Mouse (Mus musculus): ENCODE data around the gene Retsat. TPM values are rescaled to one million over a fixed set of nuclear protein-coding genes. Genes with fewer than 3 reads are reported as not detected.

Retsat gene
- total and polyA plus RNA-seq, 2 experiments from 2014 or later: 10.0 to 12.6 TPM

GRCm38 (mm10) chr6:72620920-72621319 is 22.6 kb downstream of the Retsat start:
- Histone ChIP-seq H3K36me3 (ENCODE audit: insufficient read depth, low read length) (no peaks in the 10 kb centered on the region), H3K9me3 (ENCODE audit: low read length) (no peaks in the 10 kb centered on the region), H3K9ac (replicated peaks; ENCODE audit: low read length) (no peak overlapping the region), H3K27ac (no peak overlapping the region), H3K27me3 (ENCODE audit: insufficient read depth, low read length) (no peaks in the 10 kb centered on the region), H3K4me3 (ENCODE audit: low read length) (no peak overlapping the region), H3K4me2 (ENCODE audit: low read depth, low read length) (no peak overlapping the region), H3K4me1 (ENCODE audit: insufficient read depth, low read length) (peaks cover 4% of the 10 kb centered on the region; the same call in 1 of the 2 replicates)
- no peak for TF ChIP-seq CTCF (IDR thresholded peaks at IDR 0.05; ENCODE audit: low read depth)
- 86% methylated on average over 5 of the region's 5 CpGs for WGBS
- ATAC-seq (no peak), DNase-seq (ENCODE audit: low spot score) (no peak)

DNA sequence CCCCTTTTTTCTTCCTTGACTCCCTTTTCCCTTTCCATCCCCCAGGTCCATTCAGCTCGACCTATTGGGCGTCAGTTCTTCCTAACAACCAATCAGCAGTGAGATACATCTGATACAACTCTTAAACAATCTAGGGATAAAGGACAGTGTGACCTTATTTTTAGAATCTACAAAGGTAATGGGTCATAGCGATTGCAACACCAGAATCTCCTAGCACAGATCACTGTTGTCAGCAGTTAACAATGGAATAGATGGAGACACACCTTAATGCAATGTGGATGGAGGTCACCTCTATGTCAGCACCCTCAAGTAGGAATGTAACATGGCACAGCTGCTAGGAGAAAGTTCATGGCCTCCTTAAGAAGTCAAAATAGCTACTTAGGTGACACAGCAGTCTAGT is 24.6 kb downstream of the Retsat start:
- Histone ChIP-seq H3K36me3 (ENCODE audit: insufficient read depth, low read length) (no peaks in the 10 kb centered on the region), H3K27me3 (ENCODE audit: insufficient read depth, low read length) (no peaks in the 10 kb centered on the region), H3K9ac (replicated peaks; ENCODE audit: low read length) (no peak overlapping the region), H3K4me1 (ENCODE audit: insufficient read depth, low read length) (no peaks in the 10 kb centered on the region), H3K4me3 (ENCODE audit: low read length) (no peak overlapping the region), H3K27ac (no peak overlapping the region), H3K9me3 (ENCODE audit: low read length) (no peaks in the 10 kb centered on the region), H3K4me2 (ENCODE audit: low read depth, low read length) (no peak overlapping the region)
- TF ChIP-seq CTCF (IDR thresholded peaks at IDR 0.05; ENCODE audit: low read depth): no peak
- DNase-seq (ENCODE audit: low spot score) (no peak), ATAC-seq (no peak)
- 41% methylated on average over 3 of the region's 3 CpGs for WGBS

DNA sequence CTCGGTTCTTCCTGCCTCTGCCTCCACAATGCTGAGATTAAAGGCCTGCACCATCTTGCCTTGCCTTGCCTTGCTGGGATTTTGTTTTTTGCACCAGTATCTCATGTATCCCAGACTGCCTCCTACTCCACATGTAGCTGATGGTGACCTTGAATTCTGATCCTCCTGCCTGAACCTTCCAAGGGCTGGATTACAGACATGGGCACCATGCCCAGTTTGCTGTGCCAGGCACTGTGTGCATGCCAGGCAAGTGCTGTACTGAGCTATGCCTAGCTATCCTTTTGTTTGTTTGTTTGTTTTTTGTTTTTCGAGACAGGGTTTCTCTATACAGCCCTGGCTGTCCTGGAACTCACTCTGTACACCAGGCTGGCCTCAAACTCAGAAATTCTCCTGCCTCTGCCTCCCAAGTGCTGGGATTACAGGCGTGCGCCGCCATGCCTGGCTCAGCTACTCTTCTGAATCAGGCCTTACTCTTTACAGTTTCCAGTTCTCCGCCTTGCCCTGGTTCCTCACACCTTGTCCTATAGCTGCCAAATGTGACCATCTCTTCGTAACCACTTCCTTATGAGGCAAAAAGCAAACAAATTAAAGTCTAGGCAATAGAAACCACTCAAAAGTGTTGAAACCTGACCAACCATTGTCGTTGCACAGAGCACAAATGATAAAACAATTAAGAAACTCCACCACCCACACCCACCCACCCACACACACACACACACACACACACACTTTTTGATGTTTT is 25.6 kb downstream of the Retsat start:
- no peak for TF ChIP-seq CTCF (IDR thresholded peaks at IDR 0.05; ENCODE audit: low read depth)
- ATAC-seq: no peak
- 89% methylated on average over 8 of the region's 8 CpGs for WGBS

DNA sequence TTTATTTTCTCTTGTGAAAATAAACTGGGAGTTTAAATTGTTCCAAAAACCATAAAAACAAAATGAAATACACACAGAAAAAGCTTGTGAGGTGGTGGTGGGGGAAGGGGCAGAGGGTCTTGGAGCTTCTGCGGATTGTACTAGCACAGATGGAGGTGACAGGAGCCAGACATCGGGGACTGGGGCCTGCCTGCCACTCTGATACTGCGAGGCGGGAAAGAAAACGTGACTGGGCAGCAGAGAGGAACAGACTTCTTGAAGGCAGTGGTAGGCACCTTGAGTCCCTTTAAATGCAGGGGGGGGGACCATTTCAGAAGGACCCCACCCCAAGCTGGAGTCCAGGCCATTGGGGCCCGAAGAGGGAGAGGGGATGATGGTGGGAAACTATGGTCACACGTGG is 28.1 kb downstream of the Retsat start:
- no peak overlapping the region for H3K9ac ChIP-seq (replicated peaks; ENCODE audit: low read length)
- 72% methylated on average over 7 of the region's 7 CpGs for WGBS
- no peak overlapping the region for H3K4me2 ChIP-seq (ENCODE audit: low read depth, low read length)
- H3K36me3 ChIP-seq (ENCODE audit: insufficient read depth, low read length): no peaks in the 10 kb centered on the region
- DNase-seq (ENCODE audit: low spot score) (no peak), ATAC-seq (no peak)
- H3K27me3 ChIP-seq (ENCODE audit: insufficient read depth, low read length): no peaks in the 10 kb centered on the region
- no peak for TF ChIP-seq CTCF (IDR thresholded peaks at IDR 0.05; ENCODE audit: low read depth)
- H3K9me3 ChIP-seq (ENCODE audit: low read length): no peaks in the 10 kb centered on the region
- H3K27ac ChIP-seq: no peak overlapping the region
- no peak overlapping the region for H3K4me3 ChIP-seq (ENCODE audit: low read length)
- no peaks in the 10 kb centered on the region for H3K4me1 ChIP-seq (ENCODE audit: insufficient read depth, low read length)

More for the DNA sequence above, 25.6 kb downstream of the Retsat start:
- Histone ChIP-seq H3K4me2 (ENCODE audit: low read depth, low read length) (no peak overlapping the region), H3K27ac (no peak overlapping the region), H3K27me3 (ENCODE audit: insufficient read depth, low read length) (no peaks in the 10 kb centered on the region), H3K4me1 (ENCODE audit: insufficient read depth, low read length) (no peaks in the 10 kb centered on the region), H3K4me3 (ENCODE audit: low read length) (no peak overlapping the region), H3K9me3 (ENCODE audit: low read length) (no peaks in the 10 kb centered on the region), H3K36me3 (ENCODE audit: insufficient read depth, low read length) (no peaks in the 10 kb centered on the region), H3K9ac (replicated peaks; ENCODE audit: low read length) (no peak overlapping the region)
- DNase-seq (ENCODE audit: low spot score): no peak

DNA sequence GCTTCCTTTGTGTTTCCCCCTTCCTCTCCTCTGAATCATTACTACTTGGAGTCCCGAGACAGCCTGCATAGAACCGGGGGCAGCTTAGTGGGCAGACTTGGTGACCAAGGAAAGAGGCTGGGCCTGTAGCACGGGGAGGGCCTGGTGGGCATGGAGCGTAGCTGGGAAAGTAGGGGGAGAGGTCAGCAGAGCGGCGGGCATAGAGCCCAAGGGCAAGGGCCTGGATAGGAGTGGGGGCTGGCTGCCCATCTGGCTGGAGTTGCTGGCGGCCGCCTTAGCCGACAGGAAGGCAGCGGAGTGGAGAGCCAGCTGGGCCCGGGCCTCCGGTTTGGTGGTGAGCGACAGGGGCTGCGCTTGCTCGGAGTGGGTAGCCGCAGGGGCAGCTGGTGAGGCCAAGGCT is 29.0 kb downstream of the Retsat start:
- no peak for TF ChIP-seq CTCF (IDR thresholded peaks at IDR 0.05; ENCODE audit: low read depth)
- no peaks in the 10 kb centered on the region for H3K9me3 ChIP-seq (ENCODE audit: low read length)
- no peak overlapping the region for H3K9ac ChIP-seq (replicated peaks; ENCODE audit: low read length)
- H3K27me3 ChIP-seq (ENCODE audit: insufficient read depth, low read length): no peaks in the 10 kb centered on the region
- no peaks in the 10 kb centered on the region for H3K4me1 ChIP-seq (ENCODE audit: insufficient read depth, low read length)
- H3K4me3 ChIP-seq (ENCODE audit: low read length): no peak overlapping the region
- DNase-seq (ENCODE audit: low spot score) (peak; percentile 40), ATAC-seq (peak; percentile 69)
- no peak overlapping the region for H3K4me2 ChIP-seq (ENCODE audit: low read depth, low read length)
- H3K27ac ChIP-seq: peak overlapping the region; percentile 26; the same call in 1 of the 2 replicates
- H3K36me3 ChIP-seq (ENCODE audit: insufficient read depth, low read length): no peaks in the 10 kb centered on the region
- WGBS: 61% methylated on average over 16 of the region's 16 CpGs

DNA sequence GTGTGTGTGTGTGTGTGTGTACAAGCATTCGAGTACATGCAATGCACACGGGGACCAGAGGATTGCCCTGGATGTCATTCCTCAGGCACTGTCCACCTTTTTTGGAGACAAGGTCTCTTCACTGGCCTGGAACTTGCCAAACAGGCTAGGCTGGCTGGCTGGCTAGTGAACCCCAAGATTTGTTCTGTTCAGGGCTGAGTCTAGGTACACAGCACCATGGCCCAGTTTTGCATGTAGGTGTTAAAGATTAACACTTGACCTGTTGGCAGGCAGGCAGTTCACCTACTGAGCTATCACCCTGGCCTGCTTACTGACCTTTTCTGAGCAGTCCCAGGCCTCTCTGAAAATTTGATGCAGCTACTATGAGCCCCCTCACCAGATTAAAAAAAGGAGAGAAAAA is 32.1 kb downstream of the Retsat start:
- 92% methylated on average over 2 of the region's 2 CpGs for WGBS
- no peak for ATAC-seq
- DNase-seq (ENCODE audit: low spot score): no peak
- Histone ChIP-seq H3K9ac (replicated peaks; ENCODE audit: low read length) (no peak overlapping the region), H3K4me1 (ENCODE audit: insufficient read depth, low read length) (no peaks in the 10 kb centered on the region), H3K27ac (no peak overlapping the region), H3K4me2 (ENCODE audit: low read depth, low read length) (no peak overlapping the region), H3K27me3 (ENCODE audit: insufficient read depth, low read length) (no peaks in the 10 kb centered on the region), H3K4me3 (ENCODE audit: low read length) (no peak overlapping the region), H3K36me3 (ENCODE audit: insufficient read depth, low read length) (no peaks in the 10 kb centered on the region), H3K9me3 (ENCODE audit: low read length) (no peaks in the 10 kb centered on the region)
- TF ChIP-seq CTCF (IDR thresholded peaks at IDR 0.05; ENCODE audit: low read depth): no peak

GRCm38 (mm10) chr6:72630961-72631360 is 32.7 kb downstream of the Retsat start:
- H3K4me1 ChIP-seq (ENCODE audit: insufficient read depth, low read length): no peaks in the 10 kb centered on the region
- no peak overlapping the region for H3K27ac ChIP-seq
- H3K4me2 ChIP-seq (ENCODE audit: low read depth, low read length): no peak overlapping the region
- no peaks in the 10 kb centered on the region for H3K27me3 ChIP-seq (ENCODE audit: insufficient read depth, low read length)
- H3K4me3 ChIP-seq (ENCODE audit: low read length): no peak overlapping the region
- ATAC-seq: no peak
- H3K36me3 ChIP-seq (ENCODE audit: insufficient read depth, low read length): no peaks in the 10 kb centered on the region
- TF ChIP-seq CTCF (IDR thresholded peaks at IDR 0.05; ENCODE audit: low read depth): no peak
- 86% methylated on average over 14 of the region's 14 CpGs for WGBS
- no peak for DNase-seq (ENCODE audit: low spot score)
- H3K9ac ChIP-seq (replicated peaks; ENCODE audit: low read length): no peak overlapping the region
- H3K9me3 ChIP-seq (ENCODE audit: low read length): no peaks in the 10 kb centered on the region

Measured in hindbrain, postnatal 0 days (tissue).